Mouse (Mus musculus): ENCODE results near the gene Cyp26b1. TPM values are rescaled to one million over a fixed set of nuclear protein-coding genes. Genes with fewer than 3 reads are reported as not detected.

The Cyp26b1 gene
- polyA plus RNA-seq, 1 experiment, result not detected

DNA sequence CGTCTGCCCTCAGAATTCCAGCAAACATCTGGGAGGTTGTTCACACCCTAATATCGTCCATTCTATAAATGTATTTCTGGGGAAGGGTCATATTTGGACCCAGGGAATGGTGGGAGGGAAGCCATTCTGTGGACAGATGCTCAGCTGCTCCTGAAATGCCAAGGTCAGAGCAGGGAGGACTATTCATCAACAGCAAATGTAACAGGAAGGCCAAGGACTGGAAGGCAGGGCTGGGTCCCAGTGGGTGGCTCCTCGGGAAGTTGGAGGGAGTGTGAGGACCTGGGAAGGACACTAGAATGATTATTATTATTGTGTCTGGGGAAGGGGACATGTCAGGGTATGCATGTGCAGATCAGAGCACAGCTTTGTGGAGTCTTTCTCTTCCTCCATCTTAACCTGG, 55.0 kb downstream of the Cyp26b1 start:
- WGBS, result 66% methylated on average over 3 of the region's 3 CpGs
- TF ChIP-seq CTCF (IDR thresholded peaks at IDR 0.05; ENCODE audit: control insufficient read depth, insufficient read depth, low read length) (no peak), POLR2A (IDR thresholded peaks at IDR 0.05; ENCODE audit: borderline replicate concordance, control insufficient read depth, low read depth, low read length) (no peak)
- Histone ChIP-seq H3K27ac (ENCODE audit: control insufficient read depth, insufficient read depth, low read depth, low read length, poor library complexity) (no peak overlapping the region), H3K4me1 (ENCODE audit: control insufficient read depth, insufficient read depth, low read length) (no peaks in the 10 kb centered on the region), H3K4me3 (replicated peaks; ENCODE audit: control insufficient read depth, low read depth, low read length) (no peak overlapping the region)

DNA sequence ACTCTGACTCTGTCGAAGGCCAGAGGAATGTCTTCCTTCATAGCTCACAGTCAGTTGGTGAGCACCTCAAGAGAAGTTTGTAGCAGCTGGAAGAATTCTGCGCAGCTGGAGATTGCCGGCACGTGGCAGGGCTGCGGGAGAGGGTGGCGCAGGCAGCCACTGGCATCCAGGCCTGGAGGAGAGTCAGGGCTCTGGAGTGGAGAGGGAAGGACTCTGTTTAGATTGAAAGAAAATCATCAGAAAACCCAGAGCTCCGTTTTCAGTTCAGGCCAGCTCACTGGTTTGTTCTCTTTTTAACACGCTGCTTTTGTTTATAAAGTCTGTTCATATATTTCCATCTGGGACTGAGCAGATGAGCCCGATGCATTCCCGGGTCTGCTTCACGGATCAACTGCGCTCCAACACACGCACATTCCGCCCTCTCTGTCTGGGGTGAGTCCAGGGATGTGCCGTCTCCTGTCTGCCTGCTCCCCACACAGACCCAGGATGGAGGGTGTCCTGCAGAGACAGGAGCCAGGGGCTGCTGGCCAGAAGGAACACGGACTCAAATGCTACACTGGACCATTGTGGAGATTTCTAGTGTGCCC, 56.0 kb downstream of the Cyp26b1 start:
- 80% methylated on average over 16 of the region's 16 CpGs for WGBS
- TF ChIP-seq POLR2A (IDR thresholded peaks at IDR 0.05; ENCODE audit: borderline replicate concordance, control insufficient read depth, low read depth, low read length) (no peak), CTCF (IDR thresholded peaks at IDR 0.05; ENCODE audit: control insufficient read depth, insufficient read depth, low read length) (no peak)
- no peak overlapping the region for H3K27ac ChIP-seq (ENCODE audit: control insufficient read depth, insufficient read depth, low read depth, low read length, poor library complexity)
- no peaks in the 10 kb centered on the region for H3K4me1 ChIP-seq (ENCODE audit: control insufficient read depth, insufficient read depth, low read length)
- no peak overlapping the region for H3K4me3 ChIP-seq (replicated peaks; ENCODE audit: control insufficient read depth, low read depth, low read length)

DNA sequence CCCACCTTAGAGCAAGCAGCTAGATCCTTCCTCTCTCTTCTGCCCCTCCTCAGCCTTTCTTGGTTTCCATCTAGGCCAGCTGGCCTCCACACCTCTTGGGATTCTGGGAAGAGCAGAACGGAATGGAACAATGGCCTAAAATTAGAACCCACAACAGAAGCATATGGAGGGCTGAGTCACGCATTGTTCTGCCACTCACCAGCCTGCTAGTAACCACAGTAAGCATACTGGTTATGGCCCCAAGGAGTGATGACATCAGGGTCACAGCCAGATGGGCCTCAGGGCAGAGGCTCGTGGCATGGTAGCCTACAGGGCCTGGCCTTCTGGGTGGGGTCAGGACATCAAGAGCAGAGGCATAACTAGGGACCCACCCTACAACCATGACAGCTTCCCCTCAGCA, 58.8 kb downstream of the Cyp26b1 start:
- TF ChIP-seq CTCF (IDR thresholded peaks at IDR 0.05; ENCODE audit: control insufficient read depth, insufficient read depth, low read length) (no peak), POLR2A (IDR thresholded peaks at IDR 0.05; ENCODE audit: borderline replicate concordance, control insufficient read depth, low read depth, low read length) (no peak)
- no peaks in the 10 kb centered on the region for H3K4me1 ChIP-seq (ENCODE audit: control insufficient read depth, insufficient read depth, low read length)
- H3K4me3 ChIP-seq (replicated peaks; ENCODE audit: control insufficient read depth, low read depth, low read length), result no peak overlapping the region
- WGBS, result 61% methylated on average over 3 of the region's 3 CpGs
- H3K27ac ChIP-seq (ENCODE audit: control insufficient read depth, insufficient read depth, low read depth, low read length, poor library complexity), result no peak overlapping the region

DNA sequence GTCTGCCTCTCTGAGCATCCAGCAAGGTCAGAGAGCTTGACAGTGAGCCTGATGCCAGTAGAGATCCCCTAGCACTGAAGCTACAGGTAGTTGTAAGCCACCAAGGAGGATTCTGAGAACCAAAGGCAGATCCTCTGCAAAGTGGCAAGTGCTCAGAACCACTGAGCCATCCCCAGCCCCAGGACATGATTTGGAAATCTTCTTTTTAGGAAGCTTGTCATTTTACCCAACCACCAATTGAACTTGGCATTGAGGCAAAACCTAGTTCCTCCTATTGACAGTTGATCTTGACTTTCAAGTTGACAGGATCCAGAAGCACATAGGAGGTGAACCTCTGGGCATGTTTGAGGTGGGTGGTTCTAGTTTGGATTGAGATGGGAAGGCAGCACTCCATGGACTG, 63.8 kb downstream of the Cyp26b1 start:
- TF ChIP-seq CTCF (IDR thresholded peaks at IDR 0.05; ENCODE audit: control insufficient read depth, insufficient read depth, low read length) (no peak), POLR2A (IDR thresholded peaks at IDR 0.05; ENCODE audit: borderline replicate concordance, control insufficient read depth, low read depth, low read length) (no peak)
- no peak overlapping the region for H3K4me3 ChIP-seq (replicated peaks; ENCODE audit: control insufficient read depth, low read depth, low read length)
- H3K27ac ChIP-seq (ENCODE audit: control insufficient read depth, insufficient read depth, low read depth, low read length, poor library complexity), result no peak overlapping the region
- no peaks in the 10 kb centered on the region; the same call in 1 of the 2 replicates for H3K4me1 ChIP-seq (ENCODE audit: control insufficient read depth, insufficient read depth, low read length)

DNA sequence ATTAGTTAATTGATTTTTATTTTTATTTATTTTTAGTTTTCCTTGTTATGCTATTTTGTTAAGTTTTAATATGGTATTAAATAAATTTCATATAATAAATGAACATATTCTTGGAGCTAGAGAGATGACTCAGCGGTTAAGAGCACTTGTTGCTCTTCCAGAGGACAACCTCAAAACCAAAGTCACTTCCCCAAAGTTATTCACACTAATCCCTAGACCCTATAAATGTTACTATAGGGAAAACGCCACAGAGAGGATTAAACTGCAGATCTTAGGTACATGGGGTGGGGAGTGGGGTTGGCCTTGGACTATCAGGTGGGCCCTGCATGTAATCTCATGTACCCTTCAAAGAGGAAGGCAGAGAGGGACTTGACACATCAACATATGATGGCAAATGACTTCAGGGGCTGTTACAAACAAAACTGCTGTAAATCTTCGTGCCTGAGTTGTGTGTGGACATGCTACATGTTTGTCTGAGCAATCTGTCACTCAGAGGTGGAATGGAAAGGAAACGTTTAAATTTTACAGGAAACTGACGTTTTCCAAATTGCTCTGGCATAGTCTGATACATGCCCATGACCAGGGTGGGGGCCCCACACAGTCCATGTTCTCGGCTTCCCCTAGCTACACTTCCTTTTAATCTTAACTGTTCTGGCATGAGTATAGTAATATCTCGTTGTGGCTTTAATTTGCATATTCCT, 68.7 kb downstream of the Cyp26b1 start:
- Histone ChIP-seq H3K27ac (ENCODE audit: control insufficient read depth, insufficient read depth, low read depth, low read length, poor library complexity) (no peak overlapping the region), H3K4me3 (replicated peaks; ENCODE audit: control insufficient read depth, low read depth, low read length) (no peak overlapping the region), H3K4me1 (ENCODE audit: control insufficient read depth, insufficient read depth, low read length) (no peaks in the 10 kb centered on the region; the same call in 1 of the 2 replicates)
- TF ChIP-seq POLR2A (IDR thresholded peaks at IDR 0.05; ENCODE audit: borderline replicate concordance, control insufficient read depth, low read depth, low read length), result no peak
- TF ChIP-seq CTCF (IDR thresholded peaks at IDR 0.05; ENCODE audit: control insufficient read depth, insufficient read depth, low read length), result no peak
- 6% methylated on average over 7 of the region's 7 CpGs for WGBS
